Mouse (Mus musculus): Measurements from ENCODE around the gene Frem2. TPM values are rescaled to one million over a fixed set of nuclear protein-coding genes. Genes with fewer than 3 reads are reported as not detected.

Gene Frem2
- polyA plus RNA-seq, 1 experiment from 2014 or later, result 3.6 TPM

GRCm38 (mm10) chr3:53579121-53579704 lies 77.9 kb downstream of the Frem2 start:
- no peak overlapping the region for H3K9ac ChIP-seq (ENCODE audit: low read depth, low read length)

GRCm38 (mm10) chr3:53576320-53577116 lies 80.6 kb downstream of the Frem2 start:
- no peak for DNase-seq (ENCODE audit: low spot score)
- Histone ChIP-seq H3K4me2 (no peak overlapping the region), H3K27ac (ENCODE audit: low read depth, low read length) (no peak overlapping the region), H3K27me3 (replicated peaks; ENCODE audit: control insufficient read depth, insufficient read depth, low read length) (no peaks in the 10 kb centered on the region), H3K9ac (ENCODE audit: low read depth, low read length) (no peak overlapping the region), H3K4me1 (replicated peaks; ENCODE audit: control insufficient read depth, insufficient read depth, low read length) (no peaks in the 10 kb centered on the region), H3K36me3 (ENCODE audit: control insufficient read depth, insufficient read depth, low read length) (no peaks in the 10 kb centered on the region), H3K9me3 (ENCODE audit: control insufficient read depth, low read length) (no peaks in the 10 kb centered on the region), H3K4me3 (ENCODE audit: low read depth, low read length) (no peak overlapping the region)
- ATAC-seq (replicated peaks; ENCODE audit: low FRiP score), result no peak
- 48% methylated on average over 7 of the region's 7 CpGs for WGBS

More at GRCm38 (mm10) chr3:53579121-53579704, 77.9 kb downstream of the Frem2 start:
- 82% methylated on average over 10 of the region's 10 CpGs for WGBS
- H3K27me3 ChIP-seq (replicated peaks; ENCODE audit: control insufficient read depth, insufficient read depth, low read length), result no peaks in the 10 kb centered on the region
- no peak overlapping the region for H3K4me3 ChIP-seq (ENCODE audit: low read depth, low read length)
- no peaks in the 10 kb centered on the region for H3K9me3 ChIP-seq (ENCODE audit: control insufficient read depth, low read length)
- H3K4me2 ChIP-seq, result no peak overlapping the region
- ATAC-seq (replicated peaks; ENCODE audit: low FRiP score) (no peak), DNase-seq (ENCODE audit: low spot score) (no peak)
- H3K4me1 ChIP-seq (replicated peaks; ENCODE audit: control insufficient read depth, insufficient read depth, low read length), result no peaks in the 10 kb centered on the region
- no peak overlapping the region for H3K27ac ChIP-seq (ENCODE audit: low read depth, low read length)
- no peaks in the 10 kb centered on the region for H3K36me3 ChIP-seq (ENCODE audit: control insufficient read depth, insufficient read depth, low read length)

GRCm38 (mm10) chr3:53574123-53574522 lies 83.0 kb downstream of the Frem2 start:
- Histone ChIP-seq H3K4me2 (no peak overlapping the region), H3K27ac (ENCODE audit: low read depth, low read length) (no peak overlapping the region), H3K36me3 (ENCODE audit: control insufficient read depth, insufficient read depth, low read length) (no peaks in the 10 kb centered on the region), H3K9me3 (ENCODE audit: control insufficient read depth, low read length) (no peaks in the 10 kb centered on the region), H3K9ac (ENCODE audit: low read depth, low read length) (no peak overlapping the region), H3K4me3 (ENCODE audit: low read depth, low read length) (no peak overlapping the region), H3K27me3 (replicated peaks; ENCODE audit: control insufficient read depth, insufficient read depth, low read length) (no peaks in the 10 kb centered on the region), H3K4me1 (replicated peaks; ENCODE audit: control insufficient read depth, insufficient read depth, low read length) (no peaks in the 10 kb centered on the region)
- WGBS, result 70% methylated on average over 9 of the region's 9 CpGs
- ATAC-seq (replicated peaks; ENCODE audit: low FRiP score) (no peak), DNase-seq (ENCODE audit: low spot score) (no peak)

GRCm38 (mm10) chr3:53571663-53572062 lies 85.5 kb downstream of the Frem2 start:
- WGBS, result 54% methylated on average over 6 of the region's 6 CpGs

GRCm38 (mm10) chr3:53564521-53564920 lies 92.6 kb downstream of the Frem2 start:
- ATAC-seq (replicated peaks; ENCODE audit: low FRiP score), result no peak
- Histone ChIP-seq H3K4me2 (no peak overlapping the region), H3K9me3 (ENCODE audit: control insufficient read depth, low read length) (no peaks in the 10 kb centered on the region), H3K9ac (ENCODE audit: low read depth, low read length) (no peak overlapping the region), H3K27me3 (replicated peaks; ENCODE audit: control insufficient read depth, insufficient read depth, low read length) (no peaks in the 10 kb centered on the region), H3K27ac (ENCODE audit: low read depth, low read length) (no peak overlapping the region), H3K36me3 (ENCODE audit: control insufficient read depth, insufficient read depth, low read length) (no peaks in the 10 kb centered on the region), H3K4me3 (ENCODE audit: low read depth, low read length) (no peak overlapping the region), H3K4me1 (replicated peaks; ENCODE audit: control insufficient read depth, insufficient read depth, low read length) (peaks cover 2% of the 10 kb centered on the region; the same call in 1 of the 2 replicates)
- DNase-seq (ENCODE audit: low spot score), result no peak
- WGBS, result 67% methylated on average over 7 of the region's 7 CpGs

More at GRCm38 (mm10) chr3:53571663-53572062, 85.5 kb downstream of the Frem2 start:
- DNase-seq (ENCODE audit: low spot score), result no peak
- Histone ChIP-seq H3K9me3 (ENCODE audit: control insufficient read depth, low read length) (no peaks in the 10 kb centered on the region), H3K27me3 (replicated peaks; ENCODE audit: control insufficient read depth, insufficient read depth, low read length) (no peaks in the 10 kb centered on the region), H3K36me3 (ENCODE audit: control insufficient read depth, insufficient read depth, low read length) (no peaks in the 10 kb centered on the region), H3K9ac (ENCODE audit: low read depth, low read length) (no peak overlapping the region), H3K4me1 (replicated peaks; ENCODE audit: control insufficient read depth, insufficient read depth, low read length) (no peaks in the 10 kb centered on the region), H3K4me3 (ENCODE audit: low read depth, low read length) (no peak overlapping the region), H3K27ac (ENCODE audit: low read depth, low read length) (no peak overlapping the region), H3K4me2 (no peak overlapping the region)
- no peak for ATAC-seq (replicated peaks; ENCODE audit: low FRiP score)

- 64% methylated on average over 7 of the region's 7 CpGs for WGBS
- H3K9ac ChIP-seq (ENCODE audit: low read depth, low read length), result no peak overlapping the region
- H3K36me3 ChIP-seq (ENCODE audit: control insufficient read depth, insufficient read depth, low read length), result no peaks in the 10 kb centered on the region
- H3K4me1 ChIP-seq (replicated peaks; ENCODE audit: control insufficient read depth, insufficient read depth, low read length), result peaks cover 2% of the 10 kb centered on the region; the same call in 1 of the 2 replicates
- H3K4me2 ChIP-seq, result no peak overlapping the region
- no peaks in the 10 kb centered on the region for H3K9me3 ChIP-seq (ENCODE audit: control insufficient read depth, low read length)
- ATAC-seq (replicated peaks; ENCODE audit: low FRiP score) (no peak), DNase-seq (ENCODE audit: low spot score) (no peak)
- no peak overlapping the region for H3K4me3 ChIP-seq (ENCODE audit: low read depth, low read length)
- no peaks in the 10 kb centered on the region for H3K27me3 ChIP-seq (replicated peaks; ENCODE audit: control insufficient read depth, insufficient read depth, low read length)
- no peak overlapping the region for H3K27ac ChIP-seq (ENCODE audit: low read depth, low read length)
These were observed 93.4 kb downstream of the Frem2 start for GRCm38 (mm10) chr3:53563746-53564145.

- no peaks in the 10 kb centered on the region for H3K36me3 ChIP-seq (ENCODE audit: control insufficient read depth, insufficient read depth, low read length)
- no peak overlapping the region for H3K27ac ChIP-seq (ENCODE audit: low read depth, low read length)
- H3K9me3 ChIP-seq (ENCODE audit: control insufficient read depth, low read length), result no peaks in the 10 kb centered on the region
- ATAC-seq (replicated peaks; ENCODE audit: low FRiP score) (peak; percentile 61), DNase-seq (ENCODE audit: low spot score) (no peak)
- H3K4me3 ChIP-seq (ENCODE audit: low read depth, low read length), result no peak overlapping the region
- no peak overlapping the region for H3K4me2 ChIP-seq
- no peak overlapping the region for H3K9ac ChIP-seq (ENCODE audit: low read depth, low read length)
- 56% methylated on average over 7 of the region's 7 CpGs for WGBS
- H3K4me1 ChIP-seq (replicated peaks; ENCODE audit: control insufficient read depth, insufficient read depth, low read length), result peaks cover 2% of the 10 kb centered on the region; the same call in 1 of the 2 replicates
- no peaks in the 10 kb centered on the region for H3K27me3 ChIP-seq (replicated peaks; ENCODE audit: control insufficient read depth, insufficient read depth, low read length)
These were observed 95.3 kb downstream of the Frem2 start for GRCm38 (mm10) chr3:53561813-53562212.

- ATAC-seq (replicated peaks; ENCODE audit: low FRiP score) (no peak), DNase-seq (ENCODE audit: low spot score) (no peak)
- WGBS, result 51% methylated on average over 6 of the region's 6 CpGs
- Histone ChIP-seq H3K9me3 (ENCODE audit: control insufficient read depth, low read length) (no peaks in the 10 kb centered on the region), H3K9ac (ENCODE audit: low read depth, low read length) (no peak overlapping the region), H3K4me3 (ENCODE audit: low read depth, low read length) (no peak overlapping the region), H3K27me3 (replicated peaks; ENCODE audit: control insufficient read depth, insufficient read depth, low read length) (no peaks in the 10 kb centered on the region), H3K4me1 (replicated peaks; ENCODE audit: control insufficient read depth, insufficient read depth, low read length) (peaks cover 2% of the 10 kb centered on the region; the same call in 1 of the 2 replicates), H3K36me3 (ENCODE audit: control insufficient read depth, insufficient read depth, low read length) (no peaks in the 10 kb centered on the region), H3K27ac (ENCODE audit: low read depth, low read length) (no peak overlapping the region), H3K4me2 (no peak overlapping the region)
These were observed 98.1 kb downstream of the Frem2 start for GRCm38 (mm10) chr3:53559056-53559455.

Data from liver, embryonic 11.5 days (tissue).